Mouse (Mus musculus) layer of hippocampus, postnatal 25 days (tissue): ENCODE measurements at regions not wholly inside any gene's neighbourhood (a gene's known extent, or its start where the extent isn't known, plus 50 kb on each side); places are given as distances from the start of the nearest gene placed in this dataset.
"Not testable (repeated sequence)": the region's sequence is repeated elsewhere in the genome, so short reads cannot be mapped to it uniquely, and the experiment has no call there.

Experiments used
- DNase-seq, 2 experiments: peaks; one replicate each; pipeline ENCODE4 v3.0.0; 2022; ENCODE audit warnings: mixed read lengths in 2 of 2, low spot score in 1 of 2; ENCODE audit errors: extremely low spot score in 1 of 2

DNA sequence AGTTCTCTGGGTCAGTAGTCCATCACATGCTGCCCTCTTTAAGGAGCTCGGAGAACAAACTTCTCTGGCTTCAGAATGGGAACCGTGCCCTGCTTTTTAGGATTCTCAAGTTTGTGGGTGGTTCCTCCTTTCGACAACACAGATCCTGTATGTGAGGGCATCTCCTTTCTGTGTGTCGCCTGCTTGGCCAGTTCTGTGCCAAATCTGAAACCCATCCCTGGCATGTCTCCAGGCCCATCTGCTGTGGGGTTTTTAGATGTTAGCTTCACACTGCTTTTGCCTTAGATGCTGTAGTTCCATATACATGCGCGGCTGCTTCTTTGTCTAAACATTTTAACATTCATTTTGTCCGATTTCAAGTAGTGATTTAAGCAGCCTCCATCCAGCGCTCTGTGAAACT is 93.0 kb upstream of the Vldlr start:
- peak; percentile 59 to 71 for DNase-seq

DNA sequence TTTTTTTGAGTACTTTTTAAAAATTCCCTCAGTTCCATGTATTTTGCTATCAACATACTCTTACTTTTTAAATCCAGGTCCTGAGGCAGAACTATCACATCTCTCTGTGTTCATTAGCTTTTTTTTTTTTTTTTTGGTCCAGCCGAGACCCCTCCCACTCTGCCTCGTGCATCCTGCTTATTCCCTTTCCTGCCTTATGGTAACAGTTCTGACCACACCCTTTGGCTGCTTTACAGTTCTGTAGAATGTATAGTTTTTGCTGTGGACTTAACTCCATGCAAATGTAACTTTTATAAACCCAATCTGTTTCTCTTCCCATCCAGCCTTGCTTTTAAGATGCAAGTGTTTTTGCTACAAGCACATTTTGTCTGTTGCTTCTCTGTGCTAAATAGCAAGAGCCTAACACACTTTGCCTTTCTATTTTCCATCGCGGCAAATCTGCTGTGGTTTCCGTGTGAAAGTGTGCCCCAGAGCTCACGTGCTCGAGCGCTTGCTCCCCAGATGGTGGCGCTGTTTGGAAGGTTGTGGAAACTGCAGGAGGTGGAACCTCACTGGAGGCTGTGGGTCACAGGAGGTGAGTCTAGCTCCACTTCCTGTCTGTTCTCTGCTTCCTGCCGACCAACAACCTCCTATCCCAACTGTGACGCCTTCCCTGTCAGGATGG is 92.3 kb upstream of the Vldlr start:
- peak in 1 of 2 experiments; percentile 56 for DNase-seq

DNA sequence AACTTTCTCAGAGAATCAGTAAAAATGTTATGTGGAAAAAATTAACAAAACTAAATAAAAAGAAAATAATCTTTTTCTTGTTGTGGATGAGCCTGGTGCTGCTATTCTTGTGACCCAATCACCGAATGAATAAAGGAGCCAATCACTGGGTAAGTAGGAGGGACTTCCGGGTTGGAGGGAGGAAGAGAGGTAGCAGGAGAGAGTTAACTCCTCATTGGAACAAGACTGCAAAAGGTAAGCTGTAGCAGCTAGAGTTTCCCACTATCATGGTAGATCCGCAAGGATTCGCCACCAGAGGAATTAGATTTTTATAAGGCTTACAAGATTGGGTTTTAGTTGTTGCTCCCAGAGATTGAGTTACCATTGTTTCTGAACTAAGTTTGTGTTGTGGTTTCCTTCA is 87.8 kb upstream of the Vldlr start:
- not testable (repeated sequence) for DNase-seq

DNA sequence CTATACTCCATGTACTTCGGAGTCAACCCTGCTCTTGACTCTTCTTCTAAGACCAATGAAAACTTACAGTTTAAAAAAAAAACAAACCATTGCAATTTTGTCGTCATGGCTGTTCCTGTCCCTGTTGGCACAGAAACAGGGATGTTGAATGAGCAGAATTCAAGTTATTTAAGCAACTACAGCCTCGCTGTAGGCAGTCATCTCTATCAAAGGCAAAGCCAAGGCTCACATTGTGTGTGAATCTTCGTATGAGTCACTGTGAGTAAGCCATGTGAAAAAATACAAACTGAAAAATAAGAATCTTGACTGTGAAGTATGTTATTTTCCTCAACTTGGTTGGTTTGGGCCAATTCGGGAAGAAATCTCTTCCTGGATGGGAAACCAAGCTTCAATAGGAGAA is 81.9 kb upstream of the Vldlr start:
- no peak for DNase-seq

DNA sequence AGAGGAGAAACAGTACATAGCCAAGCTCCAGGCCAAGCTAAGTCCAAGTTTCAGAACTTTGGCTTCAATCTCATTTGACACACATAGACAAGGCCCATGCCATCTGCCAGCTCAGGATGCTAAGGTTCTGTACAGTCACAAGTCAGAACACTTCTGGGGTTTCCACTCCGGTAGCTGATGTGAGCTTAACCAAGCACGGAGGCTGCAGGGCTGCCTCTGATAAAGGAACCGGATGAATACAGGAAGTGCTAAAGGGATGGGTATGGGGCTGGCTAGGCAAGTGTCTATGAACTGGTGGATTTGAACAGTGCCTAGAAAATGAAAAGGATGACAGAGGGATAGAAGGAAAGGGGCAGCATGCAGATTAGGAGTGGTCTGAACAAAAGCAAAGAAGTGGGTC is 75.4 kb upstream of the Vldlr start:
- no peak for DNase-seq

DNA sequence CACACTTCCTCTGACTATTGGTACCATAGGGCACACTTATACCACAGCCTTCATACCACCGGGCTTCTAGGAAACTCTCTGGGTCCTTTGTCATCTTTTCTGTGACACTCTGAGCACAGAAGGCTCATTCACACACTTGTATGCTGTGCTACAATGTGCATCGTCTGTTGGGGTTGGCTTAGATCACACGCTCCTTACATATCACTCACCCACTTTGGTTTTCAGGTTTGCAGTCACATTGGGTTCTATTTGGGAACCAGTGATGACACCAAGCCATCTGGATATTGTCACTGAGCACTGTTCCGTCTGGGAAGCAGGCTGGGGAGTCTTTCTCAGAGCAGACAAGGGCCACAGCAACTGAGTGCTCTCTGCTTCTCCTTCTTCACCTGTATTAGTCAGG is 74.1 kb upstream of the Vldlr start:
- no peak for DNase-seq

DNA sequence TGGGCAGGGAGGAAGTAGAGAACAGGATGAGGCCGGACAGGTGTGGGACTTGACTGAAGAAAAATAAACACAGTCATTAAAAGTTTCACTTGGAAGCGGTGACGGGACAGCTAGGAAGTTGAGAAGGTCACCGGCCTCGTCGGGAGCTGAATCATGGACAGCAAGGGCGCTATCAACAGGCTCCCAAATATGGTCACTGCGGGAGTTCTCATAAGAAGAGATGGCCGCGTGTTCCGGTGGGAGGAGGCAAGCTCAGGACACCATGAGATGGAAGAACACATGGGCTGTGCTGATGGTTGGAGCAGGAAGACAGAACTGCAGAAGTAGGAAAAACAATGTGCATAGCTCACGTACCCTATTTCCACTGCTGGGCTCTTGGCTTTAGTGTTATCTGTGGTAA is 68.9 kb upstream of the Vldlr start:
- DNase-seq, result no peak

DNA sequence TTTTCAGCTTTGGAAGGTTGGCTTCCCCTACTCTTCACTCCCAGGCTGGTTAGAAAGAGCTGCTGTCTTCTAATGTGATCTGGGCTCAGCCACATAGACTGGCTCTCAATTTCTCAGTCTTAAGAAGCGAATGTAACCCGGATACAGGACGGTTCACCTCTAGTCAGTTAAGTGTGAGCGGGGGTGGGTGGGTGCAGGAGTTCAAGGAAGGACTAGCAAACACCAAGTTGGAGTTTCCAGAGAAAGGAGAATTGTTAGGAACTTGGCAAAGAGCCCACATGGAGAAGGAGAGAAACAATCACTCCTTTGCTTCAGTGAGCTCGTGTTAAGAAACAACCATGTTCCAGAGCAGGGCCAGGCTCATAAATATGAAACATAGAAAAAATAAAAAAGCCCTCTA is 68.0 kb upstream of the Vldlr start:
- no peak for DNase-seq

DNA sequence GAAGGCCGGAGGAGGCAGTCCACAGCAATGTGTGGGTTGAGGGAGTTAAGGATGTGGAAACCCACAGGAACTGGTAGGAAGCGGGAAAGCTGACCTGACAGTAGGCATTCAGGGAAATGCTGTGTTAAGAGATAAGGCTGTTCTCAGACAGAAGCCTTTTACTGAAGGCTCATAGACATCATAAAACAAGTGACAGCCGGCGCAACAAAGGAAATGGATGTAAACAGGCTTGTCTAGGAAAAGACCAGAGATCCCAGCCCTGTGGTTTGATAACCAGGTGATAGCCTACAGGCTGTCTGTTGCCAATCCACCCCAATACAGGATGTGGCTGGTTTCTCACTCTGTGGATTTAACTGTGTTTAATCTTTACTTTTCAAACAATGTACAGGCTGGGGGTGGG is 66.7 kb upstream of the Vldlr start:
- no peak for DNase-seq

DNA sequence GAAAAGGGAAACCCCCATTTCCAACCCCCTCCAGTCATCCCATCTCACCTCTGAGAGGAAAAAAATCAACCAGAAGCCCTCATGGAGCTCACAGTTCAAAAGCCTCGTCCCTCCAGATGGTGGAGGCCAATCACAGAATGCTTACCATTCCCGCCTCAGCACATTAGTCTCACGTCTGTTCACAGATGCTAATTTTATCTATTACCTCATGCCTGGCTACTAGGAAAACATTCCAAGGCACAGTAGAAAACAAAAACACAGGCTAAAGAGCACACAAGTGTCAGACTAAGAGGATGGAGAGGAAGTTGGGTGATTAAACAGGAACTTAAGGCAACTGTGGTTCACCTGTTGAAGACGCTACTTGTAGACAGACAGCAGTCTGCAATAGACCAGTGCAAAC is 54.4 kb upstream of the Vldlr start:
- no peak for DNase-seq
